Mouse (Mus musculus): ENCODE data around the gene Poll. TPM values are rescaled to one million over a fixed set of nuclear protein-coding genes. Genes with fewer than 3 reads are reported as not detected.

Poll gene
- total and polyA plus RNA-seq, 3 experiments = 16.5 to 24.6 (median 18.9) TPM

DNA sequence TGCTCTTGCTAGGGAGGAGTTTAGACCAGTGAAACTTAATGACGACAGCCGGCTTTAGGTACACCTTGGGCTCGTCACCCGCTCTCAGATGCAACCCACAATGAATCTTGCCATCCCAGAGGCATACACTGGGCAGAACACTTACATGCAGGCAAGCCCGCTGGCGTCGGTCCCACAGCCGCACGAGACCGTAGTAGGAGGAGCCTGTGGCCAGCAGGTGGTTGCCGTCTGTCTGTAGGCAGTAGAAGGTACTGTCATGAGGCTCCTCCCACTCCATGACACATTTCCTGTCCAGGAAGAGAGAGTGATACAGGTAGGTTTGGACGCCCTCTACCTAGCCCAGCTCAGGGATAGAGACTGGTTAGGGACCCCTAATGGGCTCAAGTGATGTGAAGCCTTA lies 18.6 kb upstream of the Poll start:
- H3K4me1 ChIP-seq (ENCODE audit: control insufficient read depth in 1 of 2, insufficient read depth in 2 of 2) = peaks cover 0 to 19% of the 10 kb centered on the region in 2 experiments; a peak in 2 of 4 replicates
- no peak overlapping the region for H3K9ac ChIP-seq (ENCODE audit: insufficient read depth, low read depth)
- peaks cover 36 to 87% of the 10 kb centered on the region in 2 experiments for H3K36me3 ChIP-seq (replicated peaks in 1 of 2; ENCODE audit: control insufficient read depth in 1 of 2, insufficient read depth in 1 of 2, low read length in 1 of 2)
- no peak overlapping the region for H3K27ac ChIP-seq (ENCODE audit: insufficient read depth, low read depth)
- H3K79me2 ChIP-seq (replicated peaks; ENCODE audit: control insufficient read depth, extremely low read depth, insufficient read depth, poor library complexity, severe bottlenecking) = no peaks in the 10 kb centered on the region
- in situ Hi-C loops (cut with MboI; ENCODE audit: low pct_ligation_motif_present, low pct_unique_long_range_greater_than_20kb, low sequenced_read_pairs) = no loop called here
- no peak for DNase-seq (ENCODE audit: extremely low read depth)
- no peaks in the 10 kb centered on the region for H3K27me3 ChIP-seq (replicated peaks)
- H3K4me2 ChIP-seq (ENCODE audit: insufficient read depth, low read depth, poor library complexity, severe bottlenecking) = no peak overlapping the region
- dilution Hi-C loops (cut with MboI; ENCODE audit: extremely low pct_ligation_motif_present, extremely low pct_unique_long_range_greater_than_20kb, low sequenced_read_pairs) = no loop called here
- no peak for TF ChIP-seq RAD21 (IDR thresholded peaks at IDR 0.05; ENCODE audit: low read depth, low read length)
- no peak for TF ChIP-seq EP300 (IDR thresholded peaks at IDR 0.05; ENCODE audit: low read length)
- TF ChIP-seq RCOR1 (conservative IDR thresholded peaks at IDR 0.05; ENCODE audit: low read depth, low read length) = no peak
- TF ChIP-seq ZC3H11A (IDR thresholded peaks at IDR 0.05; ENCODE audit: low read depth, low read length) = no peak
- TF ChIP-seq CTCF (conservative IDR thresholded peaks at IDR 0.05 in 1 of 2, IDR thresholded peaks at IDR 0.05 in 1 of 2; ENCODE audit: low read depth in 2 of 2, low read length in 2 of 2) = no peak
- TF ChIP-seq JUN (IDR thresholded peaks at IDR 0.05; ENCODE audit: insufficient read depth, low read depth, low read length) = no peak
- no peak for TF ChIP-seq TBP (conservative IDR thresholded peaks at IDR 0.05; ENCODE audit: low read depth, low read length)
- no peak for TF ChIP-seq MEF2A (IDR thresholded peaks at IDR 0.05; ENCODE audit: borderline replicate concordance, low read depth, low read length)
- TF ChIP-seq ZKSCAN1 (IDR thresholded peaks at IDR 0.05; ENCODE audit: borderline replicate concordance, low read depth, low read length) = no peak
- TF ChIP-seq NRF1 (IDR thresholded peaks at IDR 0.05; ENCODE audit: low read depth, low read length) = no peak
- TF ChIP-seq USF2 (conservative IDR thresholded peaks at IDR 0.05; ENCODE audit: low read depth, low read length) = no peak
- no peak for TF ChIP-seq SIN3A (IDR thresholded peaks at IDR 0.05; ENCODE audit: low read length)
- TF ChIP-seq MAZ (IDR thresholded peaks at IDR 0.05; ENCODE audit: low read depth, low read length) = no peak
- H3K4me3 ChIP-seq (replicated peaks in 1 of 3; ENCODE audit: low read depth in 2 of 3, low read length in 2 of 3, poor library complexity in 1 of 3) = no peak overlapping the region
- H3K9me3 ChIP-seq (replicated peaks; ENCODE audit: low read length) = peaks cover 2% of the 10 kb centered on the region

GRCm38 (mm10) chr19:45577141-45577750 lies 16.9 kb upstream of the Poll start:
- Histone ChIP-seq H3K4me2 (ENCODE audit: insufficient read depth, low read depth, poor library complexity, severe bottlenecking) (no peak overlapping the region), H3K27ac (ENCODE audit: insufficient read depth, low read depth) (no peak overlapping the region), H3K79me2 (replicated peaks; ENCODE audit: control insufficient read depth, extremely low read depth, insufficient read depth, poor library complexity, severe bottlenecking) (no peaks in the 10 kb centered on the region), H3K4me1 (ENCODE audit: control insufficient read depth in 1 of 2, insufficient read depth in 2 of 2) (peaks cover 0 to 19% of the 10 kb centered on the region in 2 experiments; a peak in 2 of 4 replicates), H3K27me3 (replicated peaks) (no peaks in the 10 kb centered on the region), H3K4me3 (replicated peaks in 1 of 3; ENCODE audit: low read depth in 2 of 3, low read length in 2 of 3, poor library complexity in 1 of 3) (no peak overlapping the region), H3K9ac (ENCODE audit: insufficient read depth, low read depth) (no peak overlapping the region), H3K36me3 (replicated peaks in 1 of 2; ENCODE audit: control insufficient read depth in 1 of 2, insufficient read depth in 1 of 2, low read length in 1 of 2) (peaks cover 45 to 90% of the 10 kb centered on the region in 2 experiments), H3K9me3 (replicated peaks; ENCODE audit: low read length) (peaks cover 2% of the 10 kb centered on the region)
- dilution Hi-C loops (cut with MboI; ENCODE audit: extremely low pct_ligation_motif_present, extremely low pct_unique_long_range_greater_than_20kb, low sequenced_read_pairs) = no loop called here
- in situ Hi-C loops (cut with MboI; ENCODE audit: low pct_ligation_motif_present, low pct_unique_long_range_greater_than_20kb, low sequenced_read_pairs) = no loop called here
- no peak for DNase-seq (ENCODE audit: extremely low read depth)
- TF ChIP-seq PAX5 (IDR thresholded peaks at IDR 0.05; ENCODE audit: low read length) = no peak
- no peak for TF ChIP-seq POLR2A (IDR thresholded peaks at IDR 0.05; ENCODE audit: low read depth, low read length)
- TF ChIP-seq SIN3A (IDR thresholded peaks at IDR 0.05; ENCODE audit: low read length) = no peak
- TF ChIP-seq SMC3 (IDR thresholded peaks at IDR 0.05; ENCODE audit: low read depth, low read length) = no peak
- TF ChIP-seq MAX (IDR thresholded peaks at IDR 0.05; ENCODE audit: low read length) = no peak
- no peak for TF ChIP-seq MXI1 (IDR thresholded peaks at IDR 0.05; ENCODE audit: low read depth, low read length)
- TF ChIP-seq IRF4 (IDR thresholded peaks at IDR 0.05; ENCODE audit: low read depth, low read length) = no peak
- TF ChIP-seq JUN (IDR thresholded peaks at IDR 0.05; ENCODE audit: insufficient read depth, low read depth, low read length) = no peak
- TF ChIP-seq CHD1 (IDR thresholded peaks at IDR 0.05; ENCODE audit: low read depth, low read length) = no peak
- no peak for TF ChIP-seq ETS1 (conservative IDR thresholded peaks at IDR 0.05; ENCODE audit: low read depth, low read length)
- no peak for TF ChIP-seq JUND (conservative IDR thresholded peaks at IDR 0.05; ENCODE audit: low read depth, low read length)
